Mouse (Mus musculus): ENCODE measurements around the gene Hspb9.
A peak's percentile ranks its signal among the peaks of the same experiment; 100 is the strongest.

Gene Hspb9

DNA sequence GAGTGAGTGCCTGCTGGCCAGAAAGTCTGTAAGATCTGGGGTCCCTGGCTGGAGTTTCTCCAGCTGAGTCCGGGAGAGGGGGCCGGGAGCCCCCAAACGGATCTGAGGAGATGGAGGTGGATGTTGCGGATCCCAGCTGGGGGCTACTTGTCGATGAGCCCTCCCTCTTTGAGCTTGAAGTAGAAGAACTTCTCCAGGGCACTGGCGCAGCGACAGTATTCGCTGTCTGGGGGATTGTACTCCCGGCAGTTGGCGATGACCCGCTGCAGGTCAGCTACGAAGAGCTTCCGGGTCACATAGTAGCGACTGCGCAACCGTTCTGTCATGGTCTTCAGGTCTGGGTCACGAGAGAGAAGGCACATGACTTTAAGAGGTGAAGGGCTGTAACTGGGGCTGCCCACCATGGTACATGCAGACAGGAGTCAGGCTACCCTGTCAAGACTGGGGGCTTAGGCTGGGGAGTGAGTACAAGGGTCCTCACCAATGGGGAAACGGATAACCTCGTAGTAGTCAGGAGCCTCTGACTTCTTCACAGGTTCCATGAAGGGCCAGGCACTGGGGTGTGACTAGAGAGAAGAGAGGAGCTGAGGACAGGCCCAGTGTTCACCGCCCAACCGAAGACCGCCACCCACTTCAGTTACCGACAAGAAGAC is 8.4 kb upstream of the Hspb9 start:
- DNase-seq (ENCODE audit: low spot score), result no peak

DNA sequence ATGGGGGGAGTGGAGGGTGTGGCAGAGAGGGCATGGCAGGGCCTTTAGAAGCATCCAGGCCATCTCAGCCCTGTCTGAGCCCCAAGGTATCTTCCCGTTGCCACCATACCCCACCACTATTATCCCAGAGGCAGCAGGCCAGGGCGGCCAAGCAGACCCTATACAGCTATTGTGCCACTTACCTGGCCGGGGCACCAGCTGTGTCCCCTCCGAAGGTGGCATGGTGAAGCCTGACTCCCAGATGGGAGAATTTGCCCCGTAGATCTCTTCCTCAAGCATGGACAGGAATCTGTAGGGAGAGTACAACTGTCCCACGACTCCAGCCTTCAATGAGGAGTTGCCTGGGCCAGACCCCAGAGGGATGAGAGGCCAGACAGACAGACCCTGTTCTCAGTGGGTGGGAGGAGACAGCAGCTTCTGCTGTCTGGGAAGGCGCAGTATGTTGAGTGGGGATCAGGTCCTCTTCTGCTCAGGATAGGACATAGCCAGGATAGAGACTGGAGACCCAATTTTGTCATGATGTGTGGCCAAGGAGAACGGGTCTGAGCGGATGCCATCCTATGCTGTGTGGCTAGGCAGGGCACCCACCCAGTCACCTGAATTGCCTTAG is 4.3 kb upstream of the Hspb9 start:
- no peak for DNase-seq (ENCODE audit: low spot score)

DNA sequence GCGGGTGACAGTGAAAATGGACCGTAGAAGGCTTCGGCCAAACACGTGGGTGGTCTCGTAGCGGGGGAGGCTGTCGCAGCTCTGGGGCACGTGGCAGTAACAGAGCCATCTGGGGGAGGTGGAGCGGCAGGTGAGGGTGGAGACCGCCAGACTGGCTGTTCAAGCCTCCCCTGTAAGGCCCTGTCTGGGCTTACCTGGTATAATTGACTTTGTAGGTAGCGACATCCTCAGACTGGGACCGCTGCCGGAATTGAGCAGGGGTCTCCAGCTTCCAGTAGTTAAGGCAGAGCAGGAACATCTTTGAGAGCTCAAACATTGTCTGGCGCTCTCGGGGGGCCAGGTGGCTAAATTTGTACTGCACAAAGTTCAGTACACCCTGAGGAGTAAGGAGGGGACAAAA is 3.1 kb upstream of the Hspb9 start:
- DNase-seq (ENCODE audit: low spot score), result no peak

DNA sequence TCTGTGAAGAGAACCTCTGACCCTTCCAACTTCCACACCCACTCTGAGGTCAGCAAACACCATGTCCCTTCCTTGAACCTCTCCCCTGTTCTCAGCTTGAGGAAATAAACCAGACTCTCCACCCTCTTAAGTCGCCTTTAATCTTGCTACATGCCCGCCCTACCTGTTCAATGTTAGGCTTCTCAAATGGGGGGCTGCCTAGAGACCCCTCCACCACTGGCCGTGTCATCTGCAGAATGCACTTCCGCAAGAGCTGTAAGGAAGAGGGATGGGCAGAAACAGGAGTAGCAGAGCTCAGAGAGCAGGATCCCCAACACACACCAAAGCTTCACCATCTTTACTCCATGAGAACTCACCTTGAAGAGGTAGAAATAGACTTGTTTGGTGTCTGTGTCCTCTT is 2.7 kb upstream of the Hspb9 start:
- no peak for DNase-seq (ENCODE audit: low spot score)

DNA sequence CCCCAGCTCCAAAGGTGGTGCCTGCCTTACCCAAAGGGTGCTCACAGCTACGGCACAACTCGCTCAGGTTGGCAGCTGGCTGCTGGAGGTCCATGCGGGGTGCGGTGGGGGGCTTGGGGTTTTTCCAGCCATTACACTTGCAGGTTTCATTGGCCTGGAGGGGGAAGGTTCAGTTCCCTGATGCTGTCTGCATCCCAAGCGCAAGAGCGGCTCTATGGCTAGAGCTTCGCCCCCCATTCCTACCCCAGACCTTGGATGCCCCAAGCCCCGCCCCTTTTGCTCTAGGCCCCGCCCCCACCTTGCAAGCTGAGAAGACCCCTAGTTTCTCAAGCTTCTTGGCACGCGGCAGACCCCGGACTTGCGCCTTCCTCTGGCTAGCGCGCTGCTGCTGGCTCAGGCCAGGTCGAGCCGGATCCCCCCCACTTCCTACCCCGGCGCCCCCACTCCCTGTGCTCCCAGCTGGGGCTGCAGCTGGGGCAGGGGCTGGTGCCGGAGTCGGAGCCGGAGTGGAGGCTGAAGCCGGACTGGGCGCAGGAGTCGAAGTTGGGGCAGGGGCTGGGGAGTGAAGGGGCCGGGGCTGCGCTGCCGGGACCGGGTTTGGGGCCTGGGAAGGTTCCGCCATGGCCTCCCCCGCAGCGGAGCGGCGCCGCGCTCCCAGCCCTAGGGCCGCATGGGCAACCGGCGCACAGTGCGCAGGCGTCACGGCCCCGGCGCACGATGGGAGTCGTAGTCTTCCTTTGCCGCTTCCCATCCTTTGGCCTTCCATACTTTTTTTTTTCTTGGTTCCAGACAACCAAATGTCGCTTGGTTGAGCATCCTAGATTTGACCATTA is 1.7 kb upstream of the Hspb9 start, which contains the start of gene Kat2a:
Gene Kat2a (minus strand): TSS at position 683 of the 833 bp plus-strand sequence.
- peak; percentile 87 for DNase-seq (ENCODE audit: low spot score)

DNA sequence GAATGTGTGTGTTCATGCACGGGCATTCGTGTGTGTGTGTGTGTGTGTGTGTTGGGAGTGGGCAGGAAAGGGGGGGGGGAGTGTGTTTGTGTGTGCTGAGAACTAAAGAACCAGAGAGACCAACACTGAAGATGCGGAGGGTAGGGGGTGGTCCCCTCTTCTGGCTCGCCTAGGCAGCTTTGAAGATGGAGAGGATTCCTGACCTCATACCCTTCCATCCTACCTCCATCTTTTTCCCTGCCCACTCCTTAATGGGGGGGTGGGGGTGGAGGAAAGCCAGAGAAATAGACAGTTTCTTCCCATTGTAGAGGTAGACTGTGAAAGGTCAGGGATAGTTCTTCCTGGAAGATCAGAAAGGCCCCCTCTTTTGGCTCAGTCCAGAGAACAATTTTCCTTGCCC is 476 bp upstream of the Hspb9 start:
- no peak for DNase-seq (ENCODE audit: low spot score)

DNA sequence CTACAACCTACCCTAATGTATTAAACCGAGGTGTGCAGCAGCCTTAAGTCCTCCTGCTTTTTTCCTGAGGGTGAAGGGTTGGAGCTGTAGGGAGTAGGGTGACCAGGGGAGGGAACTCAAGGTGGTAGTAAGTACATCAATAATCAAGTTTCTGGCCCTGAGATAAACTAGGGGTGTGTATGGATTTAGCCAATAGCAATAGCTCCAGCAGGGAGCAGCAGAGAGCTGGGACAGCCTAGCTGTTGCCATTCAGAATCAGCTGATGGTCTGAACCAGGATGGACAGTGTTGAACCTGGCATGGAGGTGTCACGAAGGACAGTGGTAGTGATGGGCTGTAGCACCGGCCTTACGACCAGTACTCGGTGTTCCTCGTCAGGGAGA is 875 bp downstream of the Hspb9 start:
- peak; percentile 68 for DNase-seq (ENCODE audit: low spot score)

DNA sequence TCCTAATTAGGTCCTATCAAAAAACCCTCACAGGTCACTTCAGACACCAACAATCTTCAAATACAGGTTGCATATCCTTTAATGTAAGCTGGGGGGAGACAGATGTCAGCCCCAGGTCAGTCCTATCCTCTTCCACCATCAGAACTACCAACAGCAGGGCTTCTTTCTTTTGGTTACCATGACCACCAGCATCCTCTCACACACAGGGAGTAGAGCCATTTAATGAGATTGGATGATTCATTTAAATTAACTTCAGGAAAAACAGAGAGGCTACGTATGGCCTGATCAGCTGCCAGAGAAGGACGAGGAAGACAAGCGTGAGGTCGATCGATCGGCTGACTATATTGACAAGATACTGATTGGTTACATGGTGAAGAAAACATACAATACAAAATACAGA is 1.3 kb downstream of the Hspb9 start:
- DNase-seq (ENCODE audit: low spot score), result no peak

DNA sequence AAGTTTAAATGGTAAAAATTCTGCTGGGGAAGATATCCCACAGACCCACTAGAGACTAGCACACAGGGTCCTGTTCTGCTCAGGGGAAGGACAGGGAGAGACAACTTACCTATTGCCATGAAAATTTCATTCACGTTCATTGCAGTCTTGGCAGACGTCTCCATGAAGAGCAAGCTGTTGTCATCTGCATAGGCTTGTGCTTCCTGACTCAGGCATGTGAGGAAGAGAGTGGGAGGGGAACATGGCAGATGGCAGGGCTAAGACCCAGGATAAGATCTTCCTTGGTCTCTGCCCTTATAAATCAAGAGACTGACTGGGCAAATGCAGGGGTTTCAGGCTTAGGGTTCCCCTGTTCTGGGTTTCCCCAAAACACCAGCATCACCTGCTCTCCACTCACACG is 3.0 kb downstream of the Hspb9 start:
- DNase-seq (ENCODE audit: low spot score), result no peak

DNA sequence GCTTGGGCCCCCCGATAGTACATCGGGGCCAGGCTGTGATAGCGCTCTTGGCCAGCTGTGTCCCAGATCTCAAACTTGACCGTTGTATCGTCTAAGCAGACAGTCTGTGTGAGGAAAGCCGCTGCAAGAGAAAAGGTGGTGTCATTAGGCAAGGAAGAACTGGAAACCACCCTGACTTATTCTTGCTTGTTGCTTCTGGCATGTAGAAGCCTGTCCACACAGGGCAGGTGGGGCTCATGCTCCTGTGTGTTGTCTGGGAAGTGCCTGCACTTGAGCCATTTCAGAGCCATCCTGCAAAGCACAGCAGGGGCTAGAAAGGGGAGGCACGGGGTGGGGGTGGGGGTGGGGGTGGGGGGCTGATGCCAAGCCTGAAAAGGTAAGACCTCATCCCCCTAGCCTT is 4.8 kb downstream of the Hspb9 start:
- DNase-seq (ENCODE audit: low spot score), result no peak

DNA sequence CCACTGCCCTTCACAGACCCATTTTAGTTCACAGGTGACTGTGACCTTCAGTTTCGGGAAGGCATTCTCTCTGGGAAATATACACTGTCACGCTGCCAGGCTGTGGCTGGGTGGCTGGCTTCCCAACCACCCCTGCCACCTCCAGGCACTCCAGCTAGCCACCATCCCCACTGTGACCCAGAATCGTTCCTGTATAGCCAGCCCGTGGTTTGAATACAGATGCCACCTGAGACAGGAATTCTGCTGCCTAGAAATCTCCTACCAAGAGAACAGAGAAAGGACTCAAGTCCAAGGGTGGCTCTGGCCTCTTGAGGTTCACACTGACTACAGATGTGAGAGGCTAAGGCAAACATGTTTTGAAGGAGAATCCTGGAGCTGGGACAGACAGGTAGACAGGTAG is 5.2 kb downstream of the Hspb9 start:
- DNase-seq (ENCODE audit: low spot score), result no peak

DNA sequence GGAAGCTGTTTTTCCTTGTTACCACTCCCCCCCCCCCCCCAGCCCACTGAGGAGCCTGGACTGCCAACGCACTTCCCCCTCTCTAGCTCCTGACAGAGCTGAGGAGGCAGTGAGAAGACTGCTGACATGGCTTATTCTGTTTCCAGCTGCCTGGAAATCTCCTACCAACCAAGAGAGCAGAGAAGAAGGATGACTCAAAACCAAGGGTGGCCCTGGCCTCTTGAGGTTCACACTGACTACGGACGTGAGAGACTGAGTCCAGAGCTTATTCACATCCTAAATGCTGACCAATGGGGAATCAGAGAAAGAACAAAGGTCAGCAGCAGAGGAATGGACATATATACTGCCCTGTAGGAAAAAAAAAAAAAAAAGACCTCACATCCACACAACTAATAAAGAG is 5.7 kb downstream of the Hspb9 start:
- no peak for DNase-seq (ENCODE audit: low spot score)

DNA sequence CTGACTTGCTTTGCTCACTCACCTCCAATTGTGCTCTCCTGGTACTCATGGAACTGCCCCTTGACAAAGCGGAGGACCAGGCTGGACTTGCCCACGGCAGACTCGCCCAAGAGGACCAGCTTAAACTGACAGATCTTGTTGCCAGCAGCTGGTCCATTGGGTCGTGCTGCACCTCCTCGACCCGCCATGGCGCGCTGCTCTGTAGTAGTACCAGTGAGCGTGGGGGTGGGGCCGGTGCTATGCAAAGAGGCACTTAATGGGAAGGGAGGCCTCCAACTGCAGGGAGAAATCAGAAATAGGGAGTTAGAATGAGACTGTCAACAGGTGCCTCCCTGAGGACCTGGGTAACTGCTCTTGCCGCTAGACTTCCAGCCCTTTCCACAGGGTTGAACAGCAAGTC is 6.2 kb downstream of the Hspb9 start:
- no peak for DNase-seq (ENCODE audit: low spot score)

DNA sequence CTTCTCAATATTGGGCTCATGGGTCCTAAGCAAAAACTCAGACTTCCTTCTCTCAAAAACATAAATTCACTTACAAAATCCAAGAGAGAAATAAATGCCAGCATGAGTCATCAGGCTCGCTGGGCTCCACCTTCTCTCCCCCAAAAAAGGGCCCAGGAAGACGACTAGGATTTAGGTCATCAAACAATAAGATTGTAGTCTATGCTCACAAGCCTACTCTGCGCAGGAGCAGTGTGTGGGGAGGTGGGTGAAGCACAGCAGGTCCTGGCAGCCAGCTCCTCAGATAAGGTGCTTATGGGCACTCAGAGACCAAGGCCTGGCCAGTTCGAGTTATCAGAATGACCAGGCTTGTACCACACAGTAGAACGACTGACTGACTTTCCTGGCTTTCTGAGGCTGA is 6.7 kb downstream of the Hspb9 start:
- DNase-seq (ENCODE audit: low spot score), result no peak

DNA sequence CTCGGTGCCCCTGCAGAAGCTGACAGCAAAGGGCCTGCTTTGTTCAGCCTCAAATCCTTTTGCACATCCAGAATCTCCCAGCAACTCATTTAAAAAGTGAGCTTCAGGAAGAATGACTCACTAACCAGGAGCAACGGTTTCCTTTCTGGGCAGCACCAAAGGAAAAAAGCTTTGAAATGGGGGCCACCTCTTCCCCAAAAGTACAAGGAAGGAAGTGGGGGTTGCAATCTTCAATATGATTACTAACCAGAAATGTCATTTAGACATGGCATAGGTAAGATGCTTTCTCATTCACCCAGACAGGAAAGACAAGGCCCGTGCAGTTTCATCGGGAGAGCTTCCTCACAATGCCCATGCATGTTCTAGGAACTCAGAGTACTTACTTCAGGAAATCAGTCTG is 7.6 kb downstream of the Hspb9 start:
- DNase-seq (ENCODE audit: low spot score), result no peak

DNA sequence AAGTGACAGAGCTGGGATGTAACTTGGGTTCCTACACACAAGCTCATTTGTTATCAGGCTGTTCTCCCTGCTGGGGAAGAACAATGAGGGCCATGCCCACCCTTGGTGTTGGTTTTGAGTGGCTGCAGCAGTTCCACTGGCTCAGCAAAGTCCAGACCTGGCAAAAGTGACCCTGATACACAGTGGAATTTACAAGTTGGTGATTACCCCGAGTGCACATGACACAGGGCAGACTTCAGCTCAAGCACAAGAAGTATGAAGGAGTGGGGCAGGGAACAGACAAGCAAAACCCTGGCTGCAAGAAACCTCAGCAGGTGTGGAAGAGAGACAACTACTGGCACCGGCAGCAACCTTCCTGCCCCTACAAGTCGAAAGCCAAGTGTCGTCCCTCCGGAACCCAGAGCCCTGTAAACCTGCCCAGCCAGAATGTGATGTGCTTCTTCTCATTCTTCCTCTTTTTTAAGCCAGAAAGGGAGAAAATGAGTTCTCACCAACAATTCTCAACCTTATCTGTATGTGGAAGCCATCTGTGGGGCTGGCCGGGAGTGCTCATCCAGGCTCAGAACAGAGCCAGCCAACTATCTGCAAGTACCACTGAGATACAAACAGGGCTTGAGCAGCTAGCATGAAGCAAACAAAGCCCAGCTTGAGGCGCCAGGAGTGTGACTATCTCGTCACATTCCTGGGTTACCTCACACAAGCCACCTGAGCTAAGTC is 8.3 kb downstream of the Hspb9 start:
- DNase-seq (ENCODE audit: low spot score), result no peak

DNA sequence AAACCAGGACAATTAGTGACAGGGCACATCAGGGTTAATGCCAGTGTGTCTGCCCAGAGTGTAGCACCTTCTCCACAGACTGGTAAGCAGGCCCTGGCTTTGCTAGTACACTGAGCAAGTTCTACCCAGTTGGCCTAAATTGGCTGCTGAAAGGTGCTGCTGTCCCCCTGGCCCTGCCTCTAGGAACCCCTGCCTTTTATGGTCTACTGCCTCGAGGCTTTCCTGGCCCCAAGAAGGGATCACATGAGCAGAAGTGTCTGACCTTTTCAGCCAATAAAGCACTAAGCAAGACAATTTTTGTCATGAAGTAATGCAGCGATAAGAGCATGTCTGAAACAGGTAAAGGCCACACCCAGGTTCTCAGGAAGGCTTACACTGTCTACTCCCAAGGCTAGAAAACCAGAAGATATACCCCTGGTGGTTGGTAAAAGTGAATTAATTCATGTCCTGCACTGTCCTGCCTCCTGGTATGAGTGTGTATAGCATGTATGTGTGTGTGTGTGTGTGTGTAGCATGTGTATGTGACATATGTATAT is 8.9 kb downstream of the Hspb9 start:
- DNase-seq (ENCODE audit: low spot score), result no peak

DNA sequence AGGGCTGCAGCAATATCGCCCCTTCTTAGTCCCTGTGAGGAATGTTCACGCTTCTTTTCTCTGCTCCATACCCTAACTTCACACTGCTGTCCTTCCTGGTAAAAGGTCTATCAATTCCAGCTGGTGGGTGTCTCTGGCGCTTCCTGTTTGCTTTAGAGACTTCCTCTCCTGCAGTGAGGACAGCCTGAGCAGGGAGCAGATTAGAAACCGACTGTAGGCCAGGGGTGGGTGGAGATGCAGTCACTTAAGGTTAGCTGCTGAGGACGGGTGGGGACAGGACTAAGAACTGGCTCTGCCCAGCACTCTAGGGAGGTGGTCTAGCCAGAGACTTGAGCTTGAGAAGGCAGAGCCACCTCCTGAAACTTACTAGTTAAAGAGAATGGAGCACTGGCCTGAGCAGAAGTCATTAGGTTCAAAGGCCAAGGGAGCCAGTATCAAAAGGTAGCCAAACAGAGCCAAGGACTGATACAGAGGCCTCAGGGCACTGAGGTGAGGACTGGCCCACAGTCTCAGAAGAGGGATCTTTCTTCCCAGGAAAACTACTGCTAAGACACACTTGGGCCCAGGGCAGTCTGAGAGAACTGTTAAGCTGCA is 11.4 kb downstream of the Hspb9 start:
- DNase-seq (ENCODE audit: low spot score), result no peak

DNA sequence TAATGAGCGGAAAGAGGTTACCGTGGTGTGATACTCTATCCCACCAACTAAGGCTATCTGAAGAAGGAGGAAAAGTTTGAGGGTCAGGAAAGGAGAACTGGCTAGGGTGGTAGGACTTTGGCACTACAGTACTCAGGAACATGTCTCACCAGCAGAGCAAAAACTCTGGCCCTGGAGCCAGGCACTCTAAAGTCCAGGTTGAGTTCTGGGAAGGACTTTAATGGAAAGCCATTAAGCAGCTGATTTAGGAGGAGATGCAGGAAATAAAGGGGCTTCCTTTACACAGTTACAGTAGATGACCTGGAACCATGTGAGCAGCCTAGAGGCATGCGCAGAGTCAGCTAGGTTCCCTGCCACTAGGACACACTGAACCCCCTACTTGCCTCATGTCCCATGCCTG is 13.6 kb downstream of the Hspb9 start:
- DNase-seq (ENCODE audit: low spot score), result no peak

DNA sequence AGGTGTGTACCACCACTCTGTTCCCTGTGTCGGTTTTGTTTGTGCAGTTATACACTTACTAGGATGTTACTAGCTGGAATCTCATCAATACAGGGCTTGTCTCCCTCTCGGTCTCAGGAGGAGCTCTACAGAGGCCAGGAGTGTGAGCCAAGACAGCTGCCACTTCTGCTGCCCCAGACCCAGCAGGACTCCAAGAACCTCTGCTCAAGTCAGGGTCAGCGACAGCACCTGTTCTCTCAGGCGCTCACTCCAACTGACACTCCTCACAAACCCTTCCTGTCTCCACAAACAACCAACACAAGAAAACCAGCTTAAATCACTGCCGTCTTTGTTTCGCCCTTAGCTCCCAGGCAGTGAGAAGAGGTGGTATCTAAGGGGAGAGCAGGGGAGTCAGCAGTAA is 15.0 kb downstream of the Hspb9 start:
- no peak for DNase-seq (ENCODE audit: low spot score)

DNA sequence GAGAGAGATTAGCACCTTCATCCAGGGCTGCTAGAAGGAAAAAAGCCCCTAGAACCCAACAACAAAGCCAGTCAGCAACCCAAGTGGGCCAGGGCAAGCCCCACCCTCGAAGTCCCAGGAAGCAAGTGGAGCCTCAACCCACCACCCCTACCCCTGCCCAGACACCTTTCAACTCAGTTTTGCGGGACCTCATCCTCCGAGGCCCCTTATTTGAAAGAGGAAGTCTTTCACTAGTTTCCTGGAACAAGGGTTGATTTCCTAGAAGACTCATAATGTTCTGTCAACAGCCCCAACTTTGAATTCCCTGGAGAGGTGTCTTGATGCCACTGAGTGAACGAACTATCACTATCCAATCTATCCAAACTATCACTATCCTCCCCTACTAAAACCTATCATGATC is 16.3 kb downstream of the Hspb9 start:
- DNase-seq (ENCODE audit: low spot score), result no peak
